In the genomic region with DNA sequence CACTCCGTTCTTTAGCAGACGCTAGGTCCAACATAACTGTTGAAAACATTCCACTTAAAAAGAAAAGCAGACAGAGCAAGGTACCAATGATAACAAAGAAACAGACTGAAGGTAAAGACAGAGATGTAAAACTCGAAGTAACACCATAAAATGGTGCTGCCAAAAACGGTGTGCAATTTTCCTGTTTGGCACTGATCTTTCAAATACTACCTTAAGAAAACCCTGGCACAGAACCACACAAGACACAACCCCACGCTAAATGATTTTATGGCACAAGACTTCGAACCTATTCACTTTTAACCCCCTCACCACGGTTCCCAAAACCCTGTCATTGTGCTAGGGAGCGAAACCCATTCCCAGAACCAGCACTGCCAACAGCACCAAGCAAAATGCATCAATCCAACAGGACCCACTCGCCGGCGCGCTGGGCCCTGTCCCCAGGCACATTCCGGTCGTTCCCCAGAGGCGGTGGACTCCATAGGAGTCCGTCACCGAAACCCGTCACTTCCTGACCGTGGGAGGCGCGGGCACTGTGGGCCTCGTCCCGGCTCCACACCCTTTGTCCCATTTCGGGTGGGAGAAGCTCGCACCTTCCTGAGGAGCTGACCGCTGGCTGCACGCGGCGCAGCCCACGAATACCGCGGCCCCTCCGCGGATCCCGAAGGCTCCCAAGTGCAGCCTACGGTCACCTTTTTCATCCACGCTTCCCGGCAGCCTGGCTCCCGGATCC, we compare ENCODE assay signal across 8 mouse cellular contexts. TPM values are rescaled to one million over a fixed set of nuclear protein-coding genes. Genes with fewer than 3 reads are reported as not detected.
DNase-seq lines count a peak whose midpoint lies in the region; ATAC-seq and TF ChIP-seq lines count a peak whose summit lies in the region.

No protein-coding gene starts in this region.

- dilution Hi-C loops in CH12.LX (cut with MboI; ENCODE audit: extremely low pct_ligation_motif_present, extremely low pct_unique_long_range_greater_than_20kb, low sequenced_read_pairs), result no loop called here

- H3K9ac ChIP-seq in CH12.LX (ENCODE audit: insufficient read depth, low read depth), result peak overlapping the region; percentile 97
- peak overlapping the region; percentile 90 for H3K9ac ChIP-seq in heart, embryonic 11.5 days (ENCODE audit: low read depth, low read length)
- H3K9ac ChIP-seq in kidney, postnatal 0 days (ENCODE audit: low read depth, low read length), result peak overlapping the region; percentile 95

- peaks cover 2% of the 10 kb centered on the region for H3K9me3 ChIP-seq in CH12.LX (replicated peaks; ENCODE audit: low read length)
- H3K9me3 ChIP-seq in heart, embryonic 11.5 days (replicated peaks; ENCODE audit: control insufficient read depth, low read length), result no peaks in the 10 kb centered on the region
- no peaks in the 10 kb centered on the region for H3K9me3 ChIP-seq in kidney, postnatal 0 days (replicated peaks; ENCODE audit: low read length)

- peak overlapping the region; percentile 86 for H3K4me2 ChIP-seq in CH12.LX (ENCODE audit: insufficient read depth, low read depth, poor library complexity, severe bottlenecking)
- H3K4me2 ChIP-seq in heart, embryonic 11.5 days, result peak overlapping the region; percentile 91
- H3K4me2 ChIP-seq in kidney, postnatal 0 days (ENCODE audit: low read length), result peak overlapping the region; percentile 78

- H3K79me2 ChIP-seq in CH12.LX (replicated peaks; ENCODE audit: control insufficient read depth, extremely low read depth, insufficient read depth, poor library complexity, severe bottlenecking), result peaks cover 30% of the 10 kb centered on the region

- H3K36me3 ChIP-seq in CH12.LX (replicated peaks in 1 of 2; ENCODE audit: control insufficient read depth in 1 of 2, insufficient read depth in 1 of 2, low read length in 1 of 2), result peaks cover 11 to 37% of the 10 kb centered on the region in 2 experiments
- H3K36me3 ChIP-seq in heart, embryonic 11.5 days (ENCODE audit: control insufficient read depth, insufficient read depth, low read length), result peaks cover 11% of the 10 kb centered on the region; the same call in 1 of the 2 replicates
- peaks cover 10% of the 10 kb centered on the region; the same call in 1 of the 2 replicates for H3K36me3 ChIP-seq in kidney, postnatal 0 days (ENCODE audit: insufficient read depth, low read length)

- H3K27me3 ChIP-seq in CH12.LX (replicated peaks), result no peaks in the 10 kb centered on the region
- no peaks in the 10 kb centered on the region for H3K27me3 ChIP-seq in heart, embryonic 11.5 days (ENCODE audit: control insufficient read depth, insufficient read depth, low read length)
- H3K27me3 ChIP-seq in kidney, postnatal 0 days (ENCODE audit: insufficient read depth, low read length), result no peaks in the 10 kb centered on the region

- TF ChIP-seq POLR2A in CH12.LX (IDR thresholded peaks at IDR 0.05; ENCODE audit: low read depth, low read length), result no peak
- TF ChIP-seq POLR2A in embryonic fibroblast, embryonic 13.5 days (IDR thresholded peaks at IDR 0.05; ENCODE audit: low read depth, low read length), result peak; percentile 18; the same call in 1 of the 2 replicates

- H3K4me1 ChIP-seq in CH12.LX (ENCODE audit: control insufficient read depth in 1 of 2, insufficient read depth in 2 of 2), result peaks cover 2 to 25% of the 10 kb centered on the region in 2 experiments; a peak in 2 of 4 replicates
- no peaks in the 10 kb centered on the region for H3K4me1 ChIP-seq in embryonic fibroblast, embryonic 13.5 days (ENCODE audit: control insufficient read depth, insufficient read depth, low read length)
- peaks cover 8% of the 10 kb centered on the region; the same call in 1 of the 2 replicates for H3K4me1 ChIP-seq in heart, embryonic 11.5 days (ENCODE audit: control insufficient read depth, insufficient read depth, low read length)
- H3K4me1 ChIP-seq in kidney, postnatal 0 days (replicated peaks; ENCODE audit: insufficient read depth, low read length), result peaks cover 5% of the 10 kb centered on the region; the same call in 1 of the 2 replicates

- H3K27ac ChIP-seq in CH12.LX (ENCODE audit: insufficient read depth, low read depth), result 0 out of 2 replicates have a peak overlapping the region, but pooled peaks have one; percentile 4
- H3K27ac ChIP-seq in embryonic fibroblast, embryonic 13.5 days (ENCODE audit: insufficient read depth, low read length), result peak overlapping the region; percentile 45
- H3K27ac ChIP-seq in heart, embryonic 11.5 days (ENCODE audit: low read depth, low read length), result peak overlapping the region; percentile 88
- H3K27ac ChIP-seq in kidney, postnatal 0 days, result peak overlapping the region; percentile 93

- peak; percentile 27 for DNase-seq in CH12.LX (ENCODE audit: extremely low read depth)
- peak; percentile 73 for DNase-seq in adrenal gland, adult 2 months
- peak; percentile 63 for DNase-seq in kidney, postnatal 0 days (ENCODE audit: low spot score)
- peak; percentile 48 to 54 for DNase-seq in lung, adult 18-20 months
- DNase-seq in retina, embryonic 14.5 days (ENCODE audit: low spot score), result peak; percentile 49

- no peak for TF ChIP-seq EP300 in CH12.LX (IDR thresholded peaks at IDR 0.05; ENCODE audit: low read length)

- H3K4me3 ChIP-seq in CH12.LX (replicated peaks in 1 of 3; ENCODE audit: low read depth in 2 of 3, low read length in 2 of 3, poor library complexity in 1 of 3), result peak overlapping the region; percentile 74 to 98 (median 97)
- H3K4me3 ChIP-seq in embryonic fibroblast, embryonic 13.5 days (ENCODE audit: insufficient read depth, low read length), result peak overlapping the region; percentile 93
- peak overlapping the region; percentile 62 for H3K4me3 ChIP-seq in heart, embryonic 11.5 days (ENCODE audit: low read depth, low read length)
- H3K4me3 ChIP-seq in kidney, postnatal 0 days (replicated peaks; ENCODE audit: low read depth, low read length), result peak overlapping the region; percentile 97

- in situ Hi-C loops in CH12.LX (cut with MboI; ENCODE audit: low pct_ligation_motif_present, low pct_unique_long_range_greater_than_20kb, low sequenced_read_pairs), result no loop called here

- no peak for TF ChIP-seq CTCF in CH12.LX (conservative IDR thresholded peaks at IDR 0.05 in 1 of 2, IDR thresholded peaks at IDR 0.05 in 1 of 2; ENCODE audit: low read depth in 2 of 2, low read length in 2 of 2)
- TF ChIP-seq CTCF in embryonic fibroblast, embryonic 13.5 days (IDR thresholded peaks at IDR 0.05; ENCODE audit: borderline replicate concordance, insufficient read depth, low read length), result no peak
- TF ChIP-seq CTCF in kidney, postnatal 0 days (IDR thresholded peaks at IDR 0.05; ENCODE audit: low read depth), result no peak

- no peak for TF ChIP-seq RAD21 in CH12.LX (IDR thresholded peaks at IDR 0.05; ENCODE audit: low read depth, low read length)

- no peak for ATAC-seq in heart, embryonic 11.5 days (replicated peaks; ENCODE audit: insufficient number of reproducible peaks, low FRiP score, low TSS enrichment)
- peak; percentile 31; the same call in 1 of the 2 replicates for ATAC-seq in kidney, postnatal 0 days (replicated peaks; ENCODE audit: low FRiP score, low read depth)
- ATAC-seq in megakaryocyte progenitor cell, adult 5-6 weeks (replicated peaks; ENCODE audit: poor library complexity), result no peak

- under 1% methylated on average over 39 of the region's 39 CpGs for WGBS in heart, embryonic 11.5 days (ENCODE audit: insufficient replicate concordance)
- under 1% methylated on average over 39 of the region's 39 CpGs for WGBS in kidney, postnatal 0 days

TF ChIP-seq in CH12.LX, 34 proteins besides CTCF, POLR2A, EP300 and RAD21 (continues in another document):
- TF ChIP-seq MAZ (IDR thresholded peaks at IDR 0.05; ENCODE audit: low read depth, low read length) (no peak), PAX5 (IDR thresholded peaks at IDR 0.05; ENCODE audit: low read length) (no peak), MEF2A (IDR thresholded peaks at IDR 0.05; ENCODE audit: borderline replicate concordance, low read depth, low read length) (no peak), E2F4 (IDR thresholded peaks at IDR 0.05; ENCODE audit: insufficient replicate concordance, low read depth, low read length) (no peak)

RNA-seq across cellular contexts. Expression of gene Cramp1l, which starts 0.6 kb away (rescaled TPM):
- total RNA-seq in CH12.LX (2012; rRNA removed) (4.3 and 4.4 TPM in 2 replicates), CH12.LX (2014; rRNA removed) (2.0 and 2.1 TPM in 2 replicates)
- polyA plus RNA-seq in CH12.LX (2012; ENCODE audit: insufficient read length, low read depth), result 6.8 and 6.9 TPM in 2 replicates
- total RNA-seq in adrenal gland, adult 2 months (2021), result 10 to 100 TPM; 17.8 to 18.2 TPM
- 15.4 and 16.7 TPM in 2 replicates for polyA plus RNA-seq in adrenal gland, adult 2 months (2012; rRNA removed)
- polyA plus RNA-seq in embryonic fibroblast, embryonic 13.5 days (2011; ENCODE audit: insufficient read length, low read depth, missing spikeins), result 14.3 and 14.5 TPM in 2 replicates
- polyA plus RNA-seq in heart, embryonic 11.5 days (2014; fragmentation: Nextera tagmentation; extraction: Ambion mirVana), result 6.8 and 8.9 TPM in 2 replicates
- 3.4 and 4.5 TPM in 2 replicates for polyA plus RNA-seq in kidney, postnatal 0 days (2015; fragmentation: Nextera tagmentation; extraction: Ambion mirVana)
- 21.4 and 21.9 TPM in 2 replicates for total RNA-seq in megakaryocyte progenitor cell, adult 5-6 weeks (2015)
- 7.7 and 8.5 TPM in 2 replicates for total RNA-seq in megakaryocyte progenitor cell, adult 5-6 weeks (2017)

RNA-seq across cellular contexts. Expression of gene Ift140, which starts 0.9 kb away (rescaled TPM):
- total RNA-seq in CH12.LX (2012; rRNA removed), result 16.6 and 24.4 TPM in 2 replicates
- 26.4 and 27.0 TPM in 2 replicates for total RNA-seq in CH12.LX (2014; rRNA removed)
- polyA plus RNA-seq in CH12.LX (2012; ENCODE audit: insufficient read length, low read depth), result 33.4 and 34.8 TPM in 2 replicates
- 10 to 100 TPM; 27.8 to 28.0 TPM for total RNA-seq in adrenal gland, adult 2 months (2021)
- 20.9 and 21.8 TPM in 2 replicates for polyA plus RNA-seq in adrenal gland, adult 2 months (2012; rRNA removed)
- 13.1 and 17.8 TPM in 2 replicates for polyA plus RNA-seq in embryonic fibroblast, embryonic 13.5 days (2011; ENCODE audit: insufficient read length, low read depth, missing spikeins)
- polyA plus RNA-seq in heart, embryonic 11.5 days (2014; fragmentation: Nextera tagmentation; extraction: Ambion mirVana), result 17.4 and 17.9 TPM in 2 replicates
- 10.1 and 10.9 TPM in 2 replicates for polyA plus RNA-seq in kidney, postnatal 0 days (2015; fragmentation: Nextera tagmentation; extraction: Ambion mirVana)
- total RNA-seq in megakaryocyte progenitor cell, adult 5-6 weeks (2015), result 8.0 and 11.0 TPM in 2 replicates
- total RNA-seq in megakaryocyte progenitor cell, adult 5-6 weeks (2017), result 20.2 and 20.3 TPM in 2 replicates

RNA-seq across cellular contexts. Expression of gene Jpt2, which starts 54.5 kb away (rescaled TPM):
- 33.5 and 48.9 TPM in 2 replicates for total RNA-seq in CH12.LX (2012; rRNA removed)
- 67.6 and 70.9 TPM in 2 replicates for total RNA-seq in CH12.LX (2014; rRNA removed)
- polyA plus RNA-seq in CH12.LX (2012; ENCODE audit: insufficient read length, low read depth), result 60.2 and 62.9 TPM in 2 replicates
- 10 to 100 TPM; 26.7 to 39.1 TPM for total RNA-seq in adrenal gland, adult 2 months (2021)
- polyA plus RNA-seq in adrenal gland, adult 2 months (2012; rRNA removed), result 2.3 and 4.6 TPM in 2 replicates
- polyA plus RNA-seq in embryonic fibroblast, embryonic 13.5 days (2011; ENCODE audit: insufficient read length, low read depth, missing spikeins), result 90.5 and 109 TPM in 2 replicates
- 109 and 148 TPM in 2 replicates for polyA plus RNA-seq in heart, embryonic 11.5 days (2014; fragmentation: Nextera tagmentation; extraction: Ambion mirVana)
- polyA plus RNA-seq in kidney, postnatal 0 days (2015; fragmentation: Nextera tagmentation; extraction: Ambion mirVana), result 95.0 and 108 TPM in 2 replicates
- 125 and 131 TPM in 2 replicates for total RNA-seq in megakaryocyte progenitor cell, adult 5-6 weeks (2015)
- total RNA-seq in megakaryocyte progenitor cell, adult 5-6 weeks (2017), result 114 and 116 TPM in 2 replicates

Comparison
In these comparisons a context has a peak if more than half of its experiments do, and no peak if none do; other contexts are left out.
1. H3K27ac ChIP-seq: peak in every context shown above with its lines; median percentile 93 in kidney, postnatal 0 days; 88 in heart, embryonic 11.5 days; 45 in embryonic fibroblast, embryonic 13.5 days; 4 in CH12.LX.
2. RNA of gene Jpt2, which starts 54.5 kb away (polyA plus RNA-seq): 109 to 148 TPM in heart, embryonic 11.5 days, 90.5 to 109 TPM in embryonic fibroblast, embryonic 13.5 days, 95.0 to 108 TPM in kidney, postnatal 0 days and 60.2 to 62.9 TPM in CH12.LX; 2.3 to 4.6 TPM in adrenal gland, adult 2 months; every median in the first group is over 10 times any median in the second.
3. Peak in every context shown above with its lines, with median percentiles within 50 percentile points of each other: DNase-seq, H3K4me2 ChIP-seq, H3K4me3 ChIP-seq and H3K9ac ChIP-seq.